Mouse (Mus musculus) adrenal gland, adult 2 months (tissue): ENCODE data around the gene Aup1. TPM values are rescaled to one million over a fixed set of nuclear protein-coding genes. Genes with fewer than 3 reads are reported as not detected.

Experiments
- DNase-seq: peaks from one replicate; pipeline ENCODE4 v3.0.0; 2021
- polyA plus RNA-seq: library from polyadenylated mRNA; depleted of rRNA; stranded (reverse); fragments of >200 nt; gene quantifications from 2 replicates; pipeline ENCODE4 v1.2.3, GENCODE M21; 2012
- total RNA-seq, 2 experiments: library from RNA; stranded (reverse); gene quantifications; 2 replicates each; pipeline ENCODE4 v1.2.3; 2021

Aup1 gene
- total and polyA plus RNA-seq, 3 experiments = 174 to 1,190 (median 228) TPM

GRCm38 (mm10) chr6:83031111-83031510 lies 23.2 kb upstream of the Aup1 start:
- DNase-seq = no peak

GRCm38 (mm10) chr6:83031921-83032590 lies 22.3 kb upstream of the Aup1 start:
- DNase-seq = no peak

- peak; percentile 64 for DNase-seq
These were observed 21.5 kb upstream of the Aup1 start for GRCm38 (mm10) chr6:83032769-83033191.

- DNase-seq = peak; percentile 87
These were observed 20.8 kb upstream of the Aup1 start, which contains the start of the genes Dok1 and Loxl3 for GRCm38 (mm10) chr6:83033249-83034185. Gene Dok1, minus strand, starts transcription at chr6:83033471. Gene Loxl3, plus strand, starts transcription at chr6:83034173.

GRCm38 (mm10) chr6:83034463-83035055 lies 19.8 kb upstream of the Aup1 start:
- DNase-seq = no peak

GRCm38 (mm10) chr6:83037188-83037587 lies 17.1 kb upstream of the Aup1 start:
- no peak for DNase-seq

- DNase-seq = peak; percentile 97
These were observed 15.8 kb upstream of the Aup1 start for GRCm38 (mm10) chr6:83038496-83039012.

- DNase-seq = no peak
These were observed 13.7 kb upstream of the Aup1 start for GRCm38 (mm10) chr6:83040601-83041000.

- DNase-seq = no peak
These were observed 10.8 kb upstream of the Aup1 start for GRCm38 (mm10) chr6:83043561-83043960.

GRCm38 (mm10) chr6:83043993-83044392 lies 10.3 kb upstream of the Aup1 start:
- no peak for DNase-seq

GRCm38 (mm10) chr6:83044742-83045141 lies 9.6 kb upstream of the Aup1 start:
- no peak for DNase-seq

GRCm38 (mm10) chr6:83049367-83049766 lies 5.0 kb upstream of the Aup1 start:
- no peak for DNase-seq

GRCm38 (mm10) chr6:83053136-83053960 lies 973 bp upstream of the Aup1 start:
- DNase-seq = peak; percentile 60

GRCm38 (mm10) chr6:83054871-83055431 lies 630 bp downstream of the Aup1 start, which contains the start of gene Htra2:
Gene Htra2, minus strand, starts transcription at chr6:83055273.
- DNase-seq = no peak

- DNase-seq = no peak
These were observed 3.5 kb downstream of the Aup1 start, which contains the start of gene Dqx1 for GRCm38 (mm10) chr6:83057790-83058189. Gene Dqx1, plus strand, starts transcription at chr6:83057844.

- DNase-seq = no peak
These were observed 4.4 kb downstream of the Aup1 start for GRCm38 (mm10) chr6:83058725-83059124.

GRCm38 (mm10) chr6:83065995-83066394 lies 11.7 kb downstream of the Aup1 start:
- DNase-seq = no peak

GRCm38 (mm10) chr6:83066441-83066840 lies 12.1 kb downstream of the Aup1 start:
- DNase-seq = no peak

- DNase-seq = no peak
These were observed 13.9 kb downstream of the Aup1 start for GRCm38 (mm10) chr6:83068221-83068620.

- DNase-seq = no peak
These were observed 14.6 kb downstream of the Aup1 start for GRCm38 (mm10) chr6:83068706-83069487.
